Mouse (Mus musculus): ENCODE measurements around the gene Ftsj1. TPM values are rescaled to one million over a fixed set of nuclear protein-coding genes. Genes with fewer than 3 reads are reported as not detected.

The Ftsj1 gene
- 12.5 TPM for polyA plus RNA-seq (2017; shearing (Covaris generic))

DNA sequence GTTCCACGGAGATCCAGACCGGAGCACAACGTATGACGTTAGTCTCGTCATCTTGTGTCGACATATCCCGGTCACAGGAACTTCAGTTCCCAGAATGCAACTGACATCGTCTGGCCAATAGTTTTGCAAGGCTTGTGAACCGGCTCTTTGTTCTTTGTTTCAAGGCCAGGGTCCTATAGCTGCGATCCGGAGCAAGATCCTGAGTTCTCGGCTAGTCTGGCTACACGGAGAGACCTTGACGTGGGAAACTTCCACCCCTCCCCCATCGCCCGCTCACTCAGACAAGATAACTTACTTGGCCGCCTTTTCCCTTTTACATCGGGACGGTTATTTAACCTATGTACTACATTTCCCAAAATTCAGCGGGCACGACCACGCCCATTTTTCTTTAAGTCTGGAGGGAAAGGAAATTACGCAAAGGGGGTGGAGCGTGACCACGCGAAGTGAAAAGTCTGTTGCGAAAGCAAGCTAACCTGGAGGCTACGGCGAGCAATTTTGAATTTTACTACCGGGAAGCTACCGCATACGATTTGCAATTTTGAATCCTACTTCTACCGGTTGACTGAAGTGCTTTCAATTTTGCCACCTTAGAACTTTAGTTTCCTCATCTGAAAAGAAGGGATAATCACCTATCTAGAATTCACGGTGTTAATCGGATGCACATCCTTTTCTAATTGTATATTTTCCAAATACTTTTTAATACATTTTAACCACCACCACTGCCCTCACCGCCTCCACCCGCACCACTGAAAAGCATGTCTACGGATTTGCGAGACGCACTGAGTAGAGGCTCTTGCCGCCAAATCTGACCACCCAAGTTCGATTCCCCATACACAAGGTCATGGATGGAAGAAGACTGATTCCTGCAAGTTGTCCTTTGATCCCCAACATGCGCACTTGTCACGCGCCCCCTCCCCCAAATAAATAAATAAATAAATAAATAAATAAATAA is at the start of gene Ftsj1:
Ftsj1 (minus strand) TSS at position 73 of the 952 bp plus-strand sequence.

DNA sequence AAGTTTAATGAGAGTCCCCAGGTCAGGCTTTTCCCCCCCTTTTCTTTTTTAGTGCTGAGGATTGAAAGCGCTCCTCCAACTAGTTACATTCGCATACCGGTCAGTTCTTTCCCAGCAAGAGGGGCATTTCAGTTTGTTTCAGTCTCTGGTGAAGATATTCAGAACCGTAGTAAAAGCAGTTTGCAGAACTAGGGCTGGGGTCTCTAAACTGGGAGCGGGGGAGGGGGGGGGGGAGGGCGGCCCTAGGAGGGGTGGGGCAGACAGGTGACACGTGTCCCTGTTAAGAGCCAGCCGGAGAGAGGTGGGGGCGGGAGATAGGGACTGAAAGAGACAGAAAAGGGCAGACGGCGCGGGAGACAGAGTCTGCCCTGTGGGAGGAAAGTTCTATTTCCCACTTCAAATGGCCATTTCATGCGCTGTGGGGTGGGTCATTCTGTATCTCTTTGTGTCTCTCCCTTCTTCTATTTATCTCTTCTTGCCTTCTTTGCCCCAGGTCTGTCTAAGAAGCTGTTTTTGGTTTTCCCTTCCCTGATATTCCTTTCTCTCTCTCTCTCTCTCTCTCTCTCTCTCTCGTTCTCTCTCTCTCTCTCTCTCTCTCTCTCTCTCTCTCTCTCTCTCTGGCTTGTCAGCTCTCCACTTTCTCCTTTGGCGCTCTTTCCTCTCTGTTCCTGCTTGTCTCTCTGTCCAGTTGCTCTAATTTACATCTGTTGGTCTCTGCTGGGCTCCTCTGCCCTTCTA is 19.0 kb upstream of the Ftsj1 start, which contains the start of gene Slc38a5:
Slc38a5 (plus strand) TSS at position 51 of the 738 bp plus-strand sequence.

DNA sequence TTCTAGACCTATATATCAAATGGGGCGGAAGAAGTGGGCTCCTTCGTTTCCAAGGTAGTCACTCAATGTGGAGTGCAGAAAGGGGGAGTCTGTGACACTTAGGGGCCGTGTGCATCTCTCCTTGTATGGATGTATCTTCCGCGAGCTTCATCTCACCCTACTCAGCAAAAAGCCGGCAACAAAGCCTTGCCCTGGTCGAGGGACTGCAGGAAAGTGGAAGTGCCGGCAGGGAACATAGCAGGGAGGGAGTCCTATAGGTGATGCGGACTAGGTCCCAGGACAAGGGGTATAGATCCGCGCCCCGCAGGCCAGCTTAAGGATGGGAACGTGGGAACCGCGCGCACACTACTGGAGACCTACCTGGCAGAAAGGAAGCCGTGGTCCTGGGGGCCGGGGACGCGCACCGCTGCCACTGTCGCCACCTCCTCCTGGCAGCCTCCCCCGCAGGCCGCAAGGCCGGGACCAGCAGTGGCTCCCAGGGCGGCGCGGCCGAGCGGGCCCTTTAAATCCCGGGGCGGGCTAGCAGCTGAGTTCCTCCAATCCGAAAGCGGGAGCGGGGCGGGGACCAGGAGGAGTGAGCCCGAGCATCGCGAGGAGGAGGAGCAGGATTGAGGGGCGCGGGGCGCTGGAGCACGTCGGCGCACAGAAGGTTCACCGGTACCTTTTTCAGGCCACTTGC is 46.1 kb downstream of the Ftsj1 start, which contains the start of gene Porcn:
Porcn (minus strand) TSS at position 511 of the 679 bp plus-strand sequence.

DNA sequence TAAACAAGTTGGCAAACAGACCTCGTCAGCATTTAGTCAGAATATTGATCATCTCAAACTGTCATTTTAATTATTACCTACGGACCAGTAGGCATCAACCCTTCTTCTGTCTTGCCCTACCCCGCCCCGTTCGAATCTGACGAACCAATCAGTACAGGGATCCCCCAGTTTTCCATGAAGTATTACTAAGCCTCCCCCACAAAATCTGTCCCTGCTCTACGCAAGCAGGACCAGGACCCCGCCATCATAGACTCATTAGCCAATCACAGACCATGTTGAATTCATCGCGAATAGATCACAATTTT is 58.8 kb downstream of the Ftsj1 start, which contains the start of gene Ebp:
Ebp (minus strand) TSS at position 94 of the 305 bp plus-strand sequence.

Other genes with a start within 250 kb of the Ftsj1 start
- gene Glod5, start 233.9 kb downstream of the Ftsj1 start, polyA plus RNA-seq (2017; shearing (Covaris generic)): not detected
- gene Suv39h1, start 177.6 kb downstream of the Ftsj1 start, polyA plus RNA-seq (2017; shearing (Covaris generic)): 28.2 TPM
- gene Was, start 161.9 kb downstream of the Ftsj1 start, polyA plus RNA-seq (2017; shearing (Covaris generic)): 33.1 TPM
- gene Wdr13, start 119.5 kb downstream of the Ftsj1 start, polyA plus RNA-seq (2017; shearing (Covaris generic)): 23.0 TPM
- 857 TPM for gene Rbm3, start 106.5 kb downstream of the Ftsj1 start, polyA plus RNA-seq (2017; shearing (Covaris generic))
- 30.2 TPM for gene Tbc1d25, start 76.2 kb downstream of the Ftsj1 start, polyA plus RNA-seq (2017; shearing (Covaris generic))
- 58.8 TPM for gene Ebp, start 58.9 kb downstream of the Ftsj1 start, polyA plus RNA-seq (2017; shearing (Covaris generic))
- not detected for gene Porcn, start 45.9 kb downstream of the Ftsj1 start, polyA plus RNA-seq (2017; shearing (Covaris generic))
- gene Slc38a5, start 18.7 kb upstream of the Ftsj1 start, polyA plus RNA-seq (2017; shearing (Covaris generic)): not detected
- not detected for gene Ssxb10, start 75.0 kb upstream of the Ftsj1 start, polyA plus RNA-seq (2017; shearing (Covaris generic))
- gene Ssxb9, start 114.6 kb upstream of the Ftsj1 start, polyA plus RNA-seq (2017; shearing (Covaris generic)): not detected
- gene Ssxb1, start 160.9 kb upstream of the Ftsj1 start, polyA plus RNA-seq (2017; shearing (Covaris generic)): not detected
- not detected for gene Ssxb2, start 209.3 kb upstream of the Ftsj1 start, polyA plus RNA-seq (2017; shearing (Covaris generic))

All from effector memory CD4-positive, alpha-beta T cell, adult 7 months (primary cell).